Mouse (Mus musculus) kidney, postnatal 36 days (tissue): ENCODE results near the gene Vat1l.

Experiments
- DNase-seq, 2 experiments: peaks; one replicate each; pipeline ENCODE4 v3.0.0; 2021 to 2022; ENCODE audit warnings: mixed read lengths in 2 of 2

Vat1l gene

GRCm38 (mm10) chr8:114205221-114205901 is at the start of gene Vat1l:
TSS of gene Vat1l (plus strand) at chr8:114205612.
- DNase-seq, result peak in 1 of 2 experiments; percentile 4

GRCm38 (mm10) chr8:114158586-114158985 is 46.8 kb upstream of the Vat1l start:
- no peak for DNase-seq

GRCm38 (mm10) chr8:114159666-114160065 is 45.7 kb upstream of the Vat1l start:
- DNase-seq, result no peak

GRCm38 (mm10) chr8:114163871-114164270 is 41.5 kb upstream of the Vat1l start:
- no peak for DNase-seq

- DNase-seq, result no peak
These were observed 40.8 kb upstream of the Vat1l start for GRCm38 (mm10) chr8:114164444-114165096.

- no peak for DNase-seq
These were observed 39.7 kb upstream of the Vat1l start for GRCm38 (mm10) chr8:114165741-114166140.

GRCm38 (mm10) chr8:114176721-114177120 is 28.7 kb upstream of the Vat1l start:
- DNase-seq, result peak in 1 of 2 experiments; percentile 49

- no peak for DNase-seq
These were observed 12.1 kb upstream of the Vat1l start for GRCm38 (mm10) chr8:114193334-114193733.

- DNase-seq, result no peak
These were observed 6.4 kb upstream of the Vat1l start for GRCm38 (mm10) chr8:114198990-114199389.

- no peak for DNase-seq
These were observed 1.1 kb downstream of the Vat1l start for GRCm38 (mm10) chr8:114206421-114206983.

- DNase-seq, result no peak
These were observed 1.6 kb downstream of the Vat1l start for GRCm38 (mm10) chr8:114207026-114207425.

- DNase-seq, result no peak
These were observed 15.4 kb downstream of the Vat1l start for GRCm38 (mm10) chr8:114220779-114221178.

- DNase-seq, result no peak
These were observed 16.6 kb downstream of the Vat1l start for GRCm38 (mm10) chr8:114222001-114222400.

- no peak for DNase-seq
These were observed 18.6 kb downstream of the Vat1l start for GRCm38 (mm10) chr8:114224001-114224400.

GRCm38 (mm10) chr8:114251321-114252065 is 46.1 kb downstream of the Vat1l start:
- no peak for DNase-seq

GRCm38 (mm10) chr8:114258685-114259084 is 53.3 kb downstream of the Vat1l start:
- DNase-seq, result no peak

GRCm38 (mm10) chr8:114259713-114260355 is 54.4 kb downstream of the Vat1l start:
- DNase-seq, result no peak

- no peak for DNase-seq
These were observed 56.9 kb downstream of the Vat1l start for GRCm38 (mm10) chr8:114262331-114262730.

- no peak for DNase-seq
These were observed 69.1 kb downstream of the Vat1l start for GRCm38 (mm10) chr8:114274558-114274957.

GRCm38 (mm10) chr8:114281101-114281500 is 75.7 kb downstream of the Vat1l start:
- no peak for DNase-seq

GRCm38 (mm10) chr8:114294889-114295748 is 89.7 kb downstream of the Vat1l start:
- DNase-seq, result no peak

GRCm38 (mm10) chr8:114295749-114296067 is 90.3 kb downstream of the Vat1l start:
- no peak for DNase-seq
